Mouse (Mus musculus) layer of hippocampus, postnatal 10 days (tissue): Measurements from ENCODE around the gene Tmem179. TPM values are rescaled to one million over a fixed set of nuclear protein-coding genes. Genes with fewer than 3 reads are reported as not detected.
A peak's percentile ranks its signal among the peaks of the same experiment; 100 is the strongest.

Experiments used
- DNase-seq, 2 experiments: peaks; one replicate each; pipeline ENCODE4 v3.0.0; 2021; ENCODE audit warnings: low spot score in 2 of 2
- total RNA-seq, 2 experiments: library from RNA; stranded (reverse); gene quantifications; 2 replicates each; pipeline ENCODE4 v1.2.3; 2021

Tmem179 gene
- total RNA-seq, 2 experiments from 2014 or later, result 108 to 118 TPM

GRCm38 (mm10) chr12:112463750-112464444, 52.6 kb downstream of the Tmem179 start:
- DNase-seq, result no peak

- no peak for DNase-seq
Observed at GRCm38 (mm10) chr12:112463209-112463608, 53.3 kb downstream of the Tmem179 start.

GRCm38 (mm10) chr12:112462423-112462822, 54.1 kb downstream of the Tmem179 start:
- DNase-seq, result no peak

GRCm38 (mm10) chr12:112457839-112458238, 58.7 kb downstream of the Tmem179 start:
- DNase-seq, result peak; percentile 74 to 75

- no peak for DNase-seq
Observed at GRCm38 (mm10) chr12:112456144-112456713, 60.3 kb downstream of the Tmem179 start.

- DNase-seq, result no peak
Observed at GRCm38 (mm10) chr12:112451826-112452225, 64.7 kb downstream of the Tmem179 start.

- DNase-seq, result no peak
Observed at GRCm38 (mm10) chr12:112451381-112451780, 65.2 kb downstream of the Tmem179 start.

GRCm38 (mm10) chr12:112450883-112451282, 65.7 kb downstream of the Tmem179 start:
- peak; percentile 66 to 67 for DNase-seq

Other genes starting within 250 kb of the Tmem179 start
- 1 to 10 TPM in 1 of 2 experiments, under 1 TPM in 1; 0.96 to 1.3 TPM for gene A530016L24Rik, start 27.3 kb downstream of the Tmem179 start, total RNA-seq
- 10 to 100 TPM; 80.9 to 91.4 TPM for gene Inf2, start 72.0 kb upstream of the Tmem179 start, total RNA-seq
- gene Adssl1, start 103.3 kb upstream of the Tmem179 start, total RNA-seq, result 1 to 10 TPM; 2.1 to 2.4 TPM
- 10 to 100 TPM; 17.0 to 19.5 TPM for gene Siva1, start 127.9 kb upstream of the Tmem179 start, total RNA-seq
- 100 to 1,000 TPM; 182 to 185 TPM for gene Akt1, start 158.1 kb upstream of the Tmem179 start, total RNA-seq
- gene Zbtb42, start 162.1 kb upstream of the Tmem179 start, total RNA-seq, result under 1 TPM; 0.33 to 0.80 TPM
- gene Cep170b, start 203.7 kb upstream of the Tmem179 start, total RNA-seq, result 100 to 1,000 TPM; 180 to 199 TPM
- 10 to 100 TPM in 1 of 2 experiments, 1 to 10 TPM in 1; 9.2 to 11.7 TPM for gene Pld4, start 243.9 kb upstream of the Tmem179 start, total RNA-seq